Mouse (Mus musculus) lung, postnatal 0 days (tissue): ENCODE data around the gene Bax.

Experiments used
- CTCF ChIP-seq: IDR thresholded peaks from 2 replicates; pipeline ENCODE4 v1.5.1; 2016; ENCODE audit warnings: antibody characterized with exemption, mild to moderate bottlenecking
- EP300 ChIP-seq: IDR thresholded peaks from 2 replicates; pipeline ENCODE4 v1.6.1; 2016; ENCODE audit warnings: antibody characterized with exemption, mild to moderate bottlenecking, control low read depth

DNA sequence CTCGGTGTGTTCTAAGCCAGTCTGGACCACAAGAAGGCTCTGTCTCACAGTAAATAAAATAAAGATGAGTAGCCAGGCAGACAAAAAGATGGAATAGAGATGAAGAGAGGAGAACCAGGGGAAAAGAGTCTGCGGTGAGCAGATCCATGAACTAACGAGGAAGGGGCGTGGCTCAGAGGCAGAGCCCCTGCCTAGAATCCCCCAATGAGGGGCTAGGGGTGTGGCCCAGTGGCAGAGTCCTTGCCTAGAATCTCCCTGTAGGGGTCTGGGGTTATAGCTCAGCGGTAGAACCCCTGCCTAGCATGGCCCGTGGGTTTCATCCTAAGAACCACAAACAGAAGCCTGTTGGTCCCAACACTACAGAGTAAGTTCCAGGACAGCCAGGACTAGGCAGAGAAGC, 29.7 kb downstream of the Bax start:
- TF ChIP-seq CTCF = no peak
- TF ChIP-seq EP300 = no peak
